Mouse (Mus musculus) spleen, postnatal 10 days (tissue): Measurements from ENCODE around the gene Uhrf1.

ENCODE experiments used
- DNase-seq, 2 experiments: peaks; one replicate each; pipeline ENCODE4 v3.0.0; 2021 to 2022; ENCODE audit warnings: low spot score in 2 of 2

Gene Uhrf1

DNA sequence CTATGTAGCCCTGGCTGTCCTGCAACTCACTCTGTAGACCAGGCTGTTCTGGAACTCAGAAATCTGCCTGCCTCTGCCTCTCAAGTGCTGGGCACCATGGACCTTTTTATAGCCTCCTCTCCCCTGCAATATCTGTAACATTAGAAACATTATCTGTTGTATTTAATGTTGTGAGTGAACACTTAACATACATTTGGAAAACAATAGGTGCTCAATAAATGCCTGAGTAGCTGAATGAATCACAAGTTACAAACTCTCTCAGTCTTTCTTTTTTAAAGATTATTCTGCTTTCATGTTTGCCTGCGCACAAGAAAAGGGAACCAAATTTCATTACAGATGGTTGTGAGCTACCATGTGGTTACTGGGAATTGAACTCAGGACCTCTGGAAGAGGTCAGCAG is 4.9 kb upstream of the Uhrf1 start:
- DNase-seq = no peak

DNA sequence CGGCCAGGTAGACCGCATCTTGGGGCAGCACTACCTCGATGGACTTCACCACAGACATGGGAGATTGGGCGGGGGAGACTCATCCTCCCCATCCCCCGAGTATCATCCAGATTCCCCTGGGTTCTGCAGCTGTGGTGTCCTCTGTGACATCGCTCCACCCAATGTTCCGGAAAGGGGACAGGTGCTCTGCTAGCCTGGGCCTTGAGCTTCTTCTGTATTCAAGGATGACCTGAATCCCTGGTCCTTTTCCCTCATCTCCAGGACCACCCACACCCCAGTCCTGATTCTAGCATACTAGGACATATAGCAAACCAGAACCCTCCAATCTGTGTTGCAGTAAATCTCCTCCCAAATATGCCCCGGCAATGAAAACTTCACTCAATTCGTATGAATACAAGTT is 2.9 kb upstream of the Uhrf1 start, which contains the start of gene Arrdc5:
Arrdc5 (minus strand) TSS at position 101 of the 400 bp plus-strand sequence.
- no peak for DNase-seq

DNA sequence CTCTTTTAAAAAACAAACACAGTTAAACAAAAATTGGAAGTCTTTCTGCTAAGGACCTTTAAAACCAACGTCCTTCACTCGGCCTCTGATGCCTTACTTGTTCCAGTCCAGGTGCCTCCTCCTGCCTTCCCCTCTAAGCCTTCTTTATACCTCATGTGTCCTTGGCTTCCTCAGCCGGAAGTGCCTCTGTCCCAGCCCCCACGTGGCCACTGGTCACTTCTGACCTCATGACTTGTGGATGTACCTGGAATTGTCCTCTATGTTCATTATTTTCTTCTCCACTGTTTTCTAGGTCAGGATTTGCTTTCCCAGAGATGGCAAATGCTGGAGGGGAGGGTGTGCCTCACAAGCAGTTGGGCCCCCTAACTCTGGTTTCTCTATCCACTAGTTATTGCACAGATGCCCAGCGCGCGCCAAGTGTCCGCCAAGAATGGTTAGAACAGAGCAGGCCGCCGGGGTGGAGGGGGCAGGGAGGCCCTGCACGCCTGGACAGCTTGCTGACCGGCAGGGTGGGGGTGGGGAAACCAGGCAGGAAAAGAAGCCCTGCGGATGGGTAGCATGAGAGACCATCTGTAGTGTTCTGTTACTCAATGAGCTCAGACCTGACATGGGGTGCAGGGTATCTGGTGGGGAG is 641 bp upstream of the Uhrf1 start:
- DNase-seq = peak in 1 of 2 experiments; percentile 48

DNA sequence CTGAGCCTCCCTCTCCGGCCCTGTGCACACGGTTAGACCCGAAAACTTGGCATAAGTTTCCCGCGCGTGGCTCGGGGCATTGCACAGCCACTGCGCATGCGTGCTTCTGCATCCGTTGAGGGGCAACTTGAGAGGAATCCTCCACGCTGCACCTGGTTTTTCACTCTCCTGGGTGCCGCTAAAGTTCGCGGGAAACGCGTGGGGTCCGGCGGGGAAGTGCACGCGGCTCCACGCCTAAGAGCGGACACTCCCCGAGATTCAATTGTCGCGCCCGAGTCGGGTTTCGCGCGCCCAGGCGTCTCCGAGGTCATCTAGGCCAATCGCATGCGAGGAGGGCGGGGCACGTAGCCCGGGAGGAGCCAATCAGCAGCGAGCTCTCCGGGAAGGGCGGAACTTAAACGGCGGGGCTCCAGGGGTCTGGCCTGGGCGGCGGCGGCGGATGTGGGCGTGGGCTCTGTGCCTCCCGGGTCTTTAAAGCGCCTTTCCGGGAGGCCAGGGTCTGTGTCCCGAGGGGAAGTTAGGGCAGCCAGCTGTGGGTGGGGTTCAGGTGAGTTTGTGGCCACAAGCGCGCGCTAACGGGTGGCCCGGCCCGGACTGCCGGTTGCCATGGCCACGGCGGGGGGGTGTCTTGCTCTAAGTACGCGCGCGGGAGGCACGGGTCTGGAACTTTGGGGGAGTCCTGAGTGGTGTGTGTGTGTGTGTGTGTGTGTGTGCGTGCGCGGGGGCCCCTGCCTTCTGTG is 896 bp downstream of the Uhrf1 start:
- peak; percentile 97 to 98 for DNase-seq

DNA sequence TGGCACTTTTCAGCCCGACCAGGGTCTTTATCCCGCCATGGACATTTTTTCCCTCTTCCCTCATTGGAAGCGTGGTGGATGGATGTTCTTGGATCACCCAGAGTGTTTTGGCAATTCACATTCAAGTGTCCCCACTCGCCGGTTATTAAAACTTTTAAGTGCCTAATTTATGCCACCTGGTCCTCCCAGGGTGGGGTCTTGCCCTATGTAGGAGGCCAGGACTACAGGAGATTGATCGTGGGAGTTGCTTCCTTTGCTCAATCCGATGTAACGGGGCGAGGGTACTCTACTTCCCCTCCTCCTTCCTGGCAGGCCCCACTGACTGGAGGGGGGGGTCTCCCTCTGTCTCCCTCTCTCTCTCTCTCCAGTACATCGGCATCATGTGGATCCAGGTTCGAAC is 1.6 kb downstream of the Uhrf1 start:
- no peak for DNase-seq

DNA sequence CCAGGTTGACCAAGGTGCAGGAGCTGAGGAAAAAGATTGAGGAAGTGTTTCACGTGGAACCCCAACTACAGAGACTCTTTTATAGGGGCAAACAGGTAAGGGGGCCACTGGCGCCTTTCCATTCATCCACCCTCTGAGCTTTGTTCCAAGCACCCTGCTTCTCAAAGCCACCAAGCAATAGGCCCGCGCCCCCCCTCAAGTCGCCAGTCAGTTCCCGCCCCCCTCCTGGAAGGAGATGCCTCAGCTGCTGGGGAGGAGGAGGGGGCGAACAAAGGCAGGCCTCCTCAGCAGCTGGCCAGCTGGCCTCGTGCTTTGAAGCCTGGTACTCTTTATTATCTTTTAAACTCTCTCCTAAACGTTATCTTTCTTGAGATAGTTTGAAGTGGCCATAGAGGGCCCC is 2.0 kb downstream of the Uhrf1 start:
- no peak for DNase-seq

DNA sequence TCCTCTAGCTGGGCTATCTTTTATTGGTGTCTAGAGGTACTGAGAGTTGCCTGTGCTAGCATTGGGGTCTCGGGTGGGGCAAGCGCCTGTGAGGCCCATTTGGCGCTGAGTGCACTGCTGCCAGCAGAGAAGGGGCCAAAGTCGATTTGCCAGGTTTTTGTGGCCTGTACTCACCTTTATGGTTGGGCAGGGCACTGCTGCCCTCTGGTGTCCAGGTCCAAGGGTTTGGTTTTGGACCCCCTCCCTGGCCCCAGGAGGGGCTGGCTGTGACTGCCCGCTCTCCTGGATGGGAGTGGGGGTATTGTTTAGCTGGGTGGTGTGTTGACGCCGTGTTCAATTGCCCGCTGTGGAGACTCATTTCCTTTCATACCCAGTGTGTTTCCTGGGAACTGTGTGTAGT is 2.7 kb downstream of the Uhrf1 start:
- peak in 1 of 2 experiments; percentile 49 for DNase-seq

DNA sequence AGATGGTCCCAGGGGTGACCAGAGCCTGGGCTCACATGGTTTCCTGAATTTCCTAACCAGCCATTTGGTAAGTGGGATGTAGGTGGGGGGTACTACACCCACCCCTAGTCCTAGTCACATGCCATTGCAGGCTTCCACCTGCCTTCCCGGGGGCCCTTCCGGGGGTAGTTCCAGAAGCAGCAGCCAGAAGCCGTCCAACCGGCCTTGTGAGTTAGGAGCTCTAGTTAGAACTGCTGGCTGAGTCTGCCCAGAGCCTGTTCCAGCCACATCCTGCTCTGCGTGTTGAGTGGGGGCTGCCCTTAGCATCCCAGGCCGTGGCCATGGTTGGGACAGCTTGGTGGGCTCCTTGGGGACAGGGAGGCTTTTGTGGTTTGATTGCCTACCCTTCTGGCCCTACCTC is 5.0 kb downstream of the Uhrf1 start:
- no peak for DNase-seq

DNA sequence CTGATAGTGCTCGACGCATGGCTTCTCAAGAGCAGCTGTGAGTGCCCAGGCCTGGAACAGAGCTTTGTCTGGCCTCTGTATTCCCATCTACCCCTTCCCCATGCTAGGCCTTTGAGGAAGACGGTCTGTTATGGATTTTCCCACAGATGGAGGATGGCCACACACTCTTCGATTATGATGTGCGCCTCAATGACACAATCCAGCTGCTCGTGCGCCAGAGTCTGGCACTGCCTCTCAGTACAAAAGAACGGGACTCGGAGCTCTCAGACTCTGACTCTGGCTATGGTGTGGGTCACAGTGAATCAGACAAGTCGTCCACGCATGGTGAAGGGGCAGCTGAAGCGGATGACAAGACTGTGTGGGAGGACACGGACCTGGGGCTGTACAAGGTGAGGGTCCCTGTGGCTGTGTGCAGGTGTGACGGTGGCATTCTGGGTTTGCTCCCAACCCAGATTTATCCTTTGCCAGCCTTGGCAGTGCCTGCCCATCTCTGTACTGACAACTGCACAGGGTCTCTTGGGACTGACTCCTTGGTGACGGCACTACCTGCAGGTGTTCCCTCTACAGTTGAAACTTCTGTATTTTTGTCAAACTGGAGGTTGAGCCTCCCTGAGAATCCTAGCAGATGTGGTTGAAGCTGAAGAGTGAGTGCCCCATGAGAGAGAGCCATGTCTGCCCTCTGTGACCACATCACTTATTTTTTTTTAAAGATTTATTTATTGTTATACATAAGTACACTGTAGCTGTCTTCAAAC is 6.2 kb downstream of the Uhrf1 start:
- DNase-seq = no peak

DNA sequence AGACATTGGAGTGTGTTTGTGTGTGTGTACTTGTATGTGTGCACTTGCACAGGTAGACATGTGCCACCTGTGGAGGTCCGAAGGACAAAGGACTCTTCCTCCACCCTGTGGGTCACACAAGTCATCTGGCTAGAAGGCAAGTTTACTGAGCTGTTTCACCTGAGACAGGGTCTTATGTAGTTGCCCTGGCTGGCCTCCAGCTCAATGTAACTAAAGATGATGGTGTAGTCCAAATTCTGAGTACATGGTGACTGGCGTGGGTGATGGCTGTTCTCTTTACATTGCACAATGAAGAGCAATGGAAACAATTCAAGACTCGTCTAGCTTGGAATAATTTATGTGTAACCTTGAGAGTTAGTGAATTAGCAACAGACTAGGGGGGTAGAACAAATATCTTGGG is 21.3 kb downstream of the Uhrf1 start:
- DNase-seq = no peak

DNA sequence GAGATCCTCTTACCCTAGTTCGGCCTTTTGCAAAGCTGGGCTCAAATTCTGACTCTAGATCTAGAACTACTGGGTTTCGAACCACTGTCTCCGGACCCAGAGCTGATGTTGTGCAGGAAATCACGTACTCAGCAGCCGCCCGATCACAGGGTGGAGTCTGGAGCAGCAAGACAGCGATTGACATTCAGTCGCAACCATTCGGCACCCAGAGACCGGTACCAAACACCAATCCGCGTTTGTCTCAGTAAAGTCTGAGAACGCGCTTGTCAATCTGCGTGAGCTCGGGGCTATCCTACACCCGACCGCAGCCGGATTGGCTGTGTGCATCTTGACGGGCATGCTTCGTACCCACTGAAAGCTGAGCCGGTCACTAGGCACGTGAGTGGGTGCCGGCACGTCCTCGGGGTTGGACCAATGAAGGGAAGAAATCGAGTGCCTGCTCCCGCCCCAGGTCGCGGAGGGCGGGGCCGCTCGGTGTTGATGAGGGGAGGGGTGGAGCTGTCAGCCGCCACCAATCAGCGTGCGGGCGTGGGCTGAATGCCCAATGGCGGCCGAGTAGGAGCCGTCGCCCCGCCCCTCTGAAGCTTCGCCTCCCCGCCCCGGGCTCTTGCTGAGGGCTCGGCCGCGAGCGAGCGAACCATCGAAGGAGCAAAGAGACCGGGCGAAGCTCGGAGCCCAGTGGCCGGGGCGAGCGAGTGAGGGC is 22.5 kb downstream of the Uhrf1 start, which contains the start of gene Kdm4b:
Kdm4b (plus strand) TSS at position 613 of the 703 bp plus-strand sequence.
- DNase-seq = peak; percentile 97 to 99

DNA sequence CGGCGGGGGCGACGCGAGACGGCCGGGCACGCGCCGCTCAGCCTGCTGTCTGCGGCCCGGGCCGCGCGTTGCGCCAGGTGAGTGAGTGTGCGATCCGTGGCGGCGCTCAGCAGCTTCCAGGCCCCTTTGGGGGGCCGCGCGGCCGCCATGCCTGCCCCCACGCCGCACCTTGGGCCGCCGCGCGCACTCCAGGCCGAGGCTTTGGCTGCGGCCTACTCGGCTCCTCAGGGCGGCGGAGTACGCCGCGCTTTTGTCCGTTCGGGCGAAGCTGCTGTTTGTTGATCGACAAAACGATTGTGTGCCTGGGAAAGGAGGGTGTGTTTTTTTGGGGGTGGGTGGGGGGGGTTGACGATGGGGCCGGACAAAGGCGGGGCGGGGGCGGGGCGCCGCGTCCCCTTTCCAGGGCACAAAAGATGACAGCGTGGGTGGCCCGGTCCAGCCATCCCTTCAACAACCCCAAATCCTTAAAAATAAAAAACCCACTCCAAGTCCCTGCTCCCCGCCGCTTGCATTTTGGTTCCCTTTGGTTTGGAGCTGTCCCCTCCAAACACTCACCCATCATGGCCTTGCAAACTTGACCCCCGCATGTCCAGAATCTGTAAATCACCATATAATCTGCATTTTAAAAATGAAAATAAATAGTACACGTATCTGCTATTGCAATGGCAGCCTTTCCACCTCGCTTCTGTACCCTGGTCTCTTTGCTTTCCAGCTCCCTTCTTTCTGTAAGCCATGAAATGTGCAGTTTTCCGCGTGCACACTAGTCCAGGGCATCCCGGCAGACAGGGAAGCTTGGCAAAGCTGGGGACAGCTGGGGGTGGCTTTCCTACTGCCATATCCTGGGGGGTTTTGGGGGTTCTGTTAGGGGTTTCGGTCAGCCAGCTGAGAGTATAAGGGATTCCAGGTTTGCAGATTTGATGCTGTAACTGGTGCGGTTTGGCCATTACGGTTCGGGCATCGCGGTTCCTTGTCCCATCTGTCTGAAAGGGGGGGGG is 23.3 kb downstream of the Uhrf1 start:
- no peak for DNase-seq

DNA sequence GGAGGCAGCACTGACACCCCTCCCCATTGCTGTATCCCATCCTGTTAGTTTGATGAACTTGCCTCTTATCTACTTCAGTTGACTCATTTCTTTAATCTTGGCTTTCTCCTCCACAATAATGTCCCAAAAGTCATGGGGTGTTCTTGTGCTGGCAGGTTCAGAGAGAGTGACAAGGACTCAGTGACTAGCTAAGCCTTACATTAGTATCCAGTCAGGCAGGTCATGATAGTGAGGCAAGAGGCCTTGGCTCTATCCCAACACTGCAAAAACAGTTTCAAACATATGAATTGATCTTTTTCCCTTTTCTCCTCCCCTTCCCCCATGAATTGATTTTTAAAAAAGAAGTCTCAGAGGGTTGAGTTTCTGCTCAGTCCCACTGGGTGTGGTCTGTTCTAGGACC is 26.1 kb downstream of the Uhrf1 start:
- DNase-seq = no peak

DNA sequence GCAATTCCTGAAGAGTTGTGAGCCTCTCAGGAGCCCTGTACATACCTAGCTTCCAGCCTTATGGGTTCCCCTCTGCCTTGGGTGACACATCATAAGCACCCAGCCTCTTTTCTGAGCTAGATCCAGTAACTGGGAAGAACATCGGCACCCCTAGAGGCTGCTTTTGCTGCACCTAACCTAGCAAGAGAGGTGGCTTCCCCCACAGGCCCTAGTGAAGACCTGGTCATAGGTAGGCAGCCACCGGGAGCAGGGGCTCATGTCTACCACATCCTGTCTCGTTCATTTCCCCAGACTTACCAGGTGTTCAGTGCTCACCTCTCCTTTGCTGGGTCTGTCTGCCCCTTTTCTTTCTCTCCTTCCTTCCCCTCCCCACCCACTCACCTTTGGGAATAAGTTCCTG is 27.2 kb downstream of the Uhrf1 start:
- DNase-seq = no peak

DNA sequence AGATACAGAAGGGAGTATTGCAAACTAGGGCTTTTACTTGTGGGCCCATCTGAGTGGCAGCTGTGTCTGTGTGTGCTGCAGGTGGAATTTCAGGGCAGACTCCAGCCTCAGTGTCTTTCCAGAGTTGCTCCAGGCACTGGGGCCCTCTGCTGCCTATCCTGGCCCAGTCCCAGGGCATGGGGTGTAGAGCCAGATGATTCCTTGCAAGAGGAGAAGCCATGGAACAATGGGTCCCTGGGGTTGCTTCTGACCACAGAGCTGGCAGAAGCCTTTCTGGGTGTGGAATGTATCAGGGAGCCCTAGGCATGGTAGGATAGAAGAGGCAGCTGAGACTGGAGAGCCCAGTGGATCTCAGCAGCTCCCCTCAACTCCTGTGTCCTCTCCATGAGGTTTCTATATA is 28.1 kb downstream of the Uhrf1 start:
- no peak for DNase-seq

DNA sequence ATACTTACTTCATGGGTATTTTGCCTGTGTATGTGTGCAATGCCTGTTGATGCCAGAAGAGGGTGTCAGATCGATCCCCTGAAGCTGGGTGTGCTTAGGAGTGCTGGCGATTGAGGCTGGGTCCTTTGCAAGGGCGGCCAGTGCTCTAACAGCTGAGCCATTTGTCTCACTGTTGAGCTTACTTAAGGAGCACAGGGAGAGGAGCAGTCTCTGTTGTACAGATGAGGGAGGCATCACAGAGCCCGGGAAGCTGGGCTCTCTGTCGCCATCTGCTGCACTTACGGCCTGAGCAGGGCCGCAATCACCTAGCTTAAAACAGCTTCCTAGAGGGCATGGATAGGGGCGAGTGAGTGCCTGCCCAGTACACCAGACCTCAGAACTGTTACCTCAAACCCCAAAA is 29.9 kb downstream of the Uhrf1 start:
- DNase-seq = no peak

DNA sequence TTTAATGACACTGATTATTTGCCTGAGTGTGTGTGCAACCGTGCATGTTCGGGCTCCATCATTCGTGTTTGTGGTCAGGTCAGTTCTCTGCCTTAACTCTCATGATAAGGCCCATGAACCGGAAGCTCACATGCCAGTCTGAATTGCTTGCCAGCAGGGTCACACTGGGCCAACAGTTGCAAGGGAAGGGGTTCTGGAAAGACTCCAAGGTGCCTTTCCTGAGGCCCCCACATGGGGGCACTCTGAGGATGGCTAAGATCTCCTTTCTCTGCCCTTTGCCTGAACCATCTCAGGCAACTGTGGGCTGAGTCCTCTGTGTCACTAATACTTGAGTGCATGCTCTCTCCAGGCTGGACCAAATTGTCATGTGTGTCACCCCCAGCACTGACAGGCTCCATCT is 34.1 kb downstream of the Uhrf1 start:
- DNase-seq = peak in 1 of 2 experiments; percentile 65

DNA sequence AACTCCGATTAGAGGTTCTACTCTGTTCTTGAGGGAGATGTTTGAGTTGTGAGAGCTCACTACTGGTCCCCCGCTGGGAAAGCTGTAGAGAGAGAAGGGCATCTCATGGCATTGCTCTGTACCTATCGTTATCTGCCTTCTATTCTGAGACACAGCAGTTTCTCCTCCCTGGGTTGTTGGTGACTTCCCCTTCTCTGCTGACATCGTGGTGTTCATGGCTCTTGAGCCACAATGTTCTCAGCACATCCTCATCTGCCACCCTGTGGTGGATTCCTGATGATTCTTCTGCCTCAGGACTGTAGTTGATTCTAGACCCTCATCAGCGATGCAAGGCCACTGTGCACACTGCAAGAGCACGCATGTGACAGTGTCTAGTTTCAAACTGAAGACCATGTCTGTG is 34.7 kb downstream of the Uhrf1 start:
- DNase-seq = no peak

DNA sequence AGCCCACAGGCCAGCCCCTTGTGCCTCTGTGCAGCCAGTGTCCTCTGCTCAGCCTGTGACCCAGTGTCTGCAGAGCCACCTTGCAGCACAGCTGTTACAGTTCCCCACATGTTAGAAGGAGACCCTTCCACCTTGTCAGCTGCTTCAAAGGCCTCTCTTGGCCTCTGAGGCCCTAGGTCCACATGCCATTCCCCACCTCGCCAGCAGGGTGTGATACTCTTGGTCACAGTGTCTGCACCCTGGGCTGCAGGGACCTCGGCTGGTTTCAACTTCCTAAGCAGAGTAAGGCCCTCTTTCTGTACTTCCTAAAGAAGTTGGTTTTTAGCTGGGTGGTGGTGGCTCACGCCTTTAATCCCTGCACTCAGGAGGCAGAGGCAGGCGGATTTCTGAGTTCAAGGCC is 35.8 kb downstream of the Uhrf1 start:
- DNase-seq = peak; percentile 69 to 86

DNA sequence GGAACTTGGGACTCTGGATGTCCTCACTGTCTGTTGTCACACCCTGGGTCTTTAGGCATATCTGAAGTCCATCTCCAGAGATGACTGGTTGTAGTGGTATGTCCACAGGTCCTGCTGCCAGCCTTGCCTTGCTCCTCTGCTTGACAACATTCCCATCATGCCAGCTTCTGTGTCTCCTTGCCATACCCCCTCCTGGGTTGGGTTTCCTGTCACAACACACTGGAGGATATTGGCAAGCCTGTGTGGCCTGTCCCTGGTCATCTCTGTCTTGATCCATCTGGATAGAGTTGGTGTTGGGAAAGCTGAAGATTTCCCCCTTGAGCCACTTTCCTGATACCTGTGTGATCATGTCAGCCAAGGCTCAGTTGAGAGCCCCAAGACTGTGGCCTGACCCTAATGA is 37.6 kb downstream of the Uhrf1 start:
- no peak for DNase-seq

DNA sequence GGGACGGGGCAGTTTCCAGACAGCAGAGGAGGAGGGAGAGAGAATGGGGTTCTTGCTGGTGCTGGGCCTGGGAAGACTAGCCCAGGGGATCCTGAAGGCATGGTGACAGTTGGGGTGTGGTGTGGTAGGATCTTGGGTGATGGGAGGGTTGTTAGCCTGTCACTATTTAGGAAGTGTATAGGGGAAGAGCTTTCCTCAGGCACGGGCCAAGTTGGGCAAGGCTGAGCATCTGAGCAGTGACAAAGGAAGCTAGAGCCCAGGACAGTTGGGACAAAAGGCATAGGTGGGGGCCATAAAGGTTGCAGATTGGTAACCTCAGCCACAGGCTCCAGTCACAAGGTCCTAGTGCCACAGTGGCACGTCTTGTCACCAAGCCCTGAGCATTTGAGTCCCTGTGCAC is 40.3 kb downstream of the Uhrf1 start:
- DNase-seq = no peak
